Mouse (Mus musculus) mouse trophoblast stem cell (cell line): ENCODE results near the gene Gm30191.
"Not testable (repeated sequence)": the region's sequence is repeated elsewhere in the genome, so short reads cannot be mapped to it uniquely, and the experiment has no call there.

Experiments used
- in situ Hi-C, 2 experiments: fragments of 300-500 bp; cut with MseI, MboI; formaldehyde crosslinking; loops; 2 replicates in 1 of 2; 3 replicates in 1 of 2; pipeline ENCODE4 v1.15.1; 2025

The Gm30191 gene

DNA sequence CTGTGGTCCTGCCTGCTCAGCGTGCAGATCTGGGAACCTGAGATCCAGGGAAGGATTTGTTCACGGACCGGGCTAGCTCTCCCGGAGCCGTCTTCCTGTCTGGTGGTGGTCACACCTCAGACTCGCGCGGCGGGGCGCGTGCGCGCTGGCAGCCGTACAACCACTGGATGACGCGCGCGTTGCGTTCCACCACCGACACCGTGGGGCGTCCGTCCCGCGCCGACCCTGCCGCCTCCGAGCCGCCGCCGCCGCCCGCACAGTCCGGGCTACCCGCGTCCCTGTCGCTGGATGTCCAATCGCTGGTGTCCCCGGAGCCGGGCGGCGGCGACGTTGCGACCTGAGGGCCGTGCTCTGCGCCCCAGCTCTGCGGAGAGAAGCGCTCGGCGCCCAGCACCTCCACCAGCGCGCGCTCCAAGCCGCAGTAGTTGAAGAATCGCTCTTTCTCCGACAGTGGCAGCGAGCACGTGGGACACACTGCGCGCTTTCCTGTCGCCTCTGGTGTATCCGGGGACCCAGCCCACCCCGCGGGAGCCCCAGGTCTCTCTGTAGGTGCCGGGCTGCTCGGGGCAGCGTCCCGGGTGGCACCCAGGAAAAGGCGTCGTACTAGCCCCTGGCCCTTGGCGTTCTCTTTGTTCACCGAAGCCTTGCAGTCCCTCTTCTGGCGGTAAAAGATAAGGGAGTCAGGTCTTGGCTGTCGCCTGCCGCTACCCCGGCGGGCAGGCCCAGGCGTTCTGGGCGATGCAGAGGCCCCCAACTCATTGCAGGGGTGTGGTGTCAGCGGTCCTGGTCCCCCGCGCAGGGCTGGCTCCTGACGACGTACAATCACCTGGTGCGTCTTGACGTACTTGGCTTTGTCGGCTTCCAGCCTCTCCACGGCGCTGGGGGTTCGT is 4.8 kb downstream of the Gm30191 start:
- in situ Hi-C loops: no loop called here

DNA sequence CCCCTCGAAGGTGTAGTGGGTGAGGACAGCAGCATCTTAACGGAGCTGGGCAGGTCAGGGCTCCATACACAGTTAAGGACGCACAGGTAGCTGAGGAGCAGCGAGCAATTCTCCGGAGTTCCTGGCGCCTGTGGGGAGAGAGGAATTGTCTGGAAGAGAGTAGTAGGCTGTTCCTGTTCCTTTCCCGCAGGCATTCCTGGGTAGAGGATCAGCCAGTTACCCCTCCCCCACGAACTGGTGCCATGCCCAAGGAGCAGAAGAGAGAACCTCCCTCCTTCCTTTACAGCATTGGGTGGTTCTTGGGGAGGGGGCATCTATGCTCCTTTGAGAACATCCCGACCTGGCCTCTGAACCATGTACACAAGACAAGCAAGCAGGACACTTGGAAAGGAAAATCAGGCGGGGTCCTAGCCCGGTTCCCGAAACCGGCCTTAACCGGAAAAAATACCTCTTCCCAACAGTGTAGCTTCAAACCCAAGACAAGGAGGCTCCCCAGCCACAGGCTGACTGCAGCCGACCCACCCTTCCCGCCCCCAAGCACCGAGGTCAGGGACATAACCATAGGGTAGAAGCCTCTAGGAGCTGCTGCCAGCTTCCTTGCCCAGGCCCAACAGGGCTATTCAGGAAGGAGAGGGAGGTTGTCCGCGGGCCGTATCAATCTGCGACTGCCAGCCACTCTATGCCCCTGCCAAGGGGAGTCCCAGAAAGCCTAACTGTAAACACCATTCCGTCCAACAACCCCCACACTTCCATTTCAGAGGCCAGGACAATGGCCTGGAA is 5.6 kb downstream of the Gm30191 start:
- in situ Hi-C loops: no loop called here

DNA sequence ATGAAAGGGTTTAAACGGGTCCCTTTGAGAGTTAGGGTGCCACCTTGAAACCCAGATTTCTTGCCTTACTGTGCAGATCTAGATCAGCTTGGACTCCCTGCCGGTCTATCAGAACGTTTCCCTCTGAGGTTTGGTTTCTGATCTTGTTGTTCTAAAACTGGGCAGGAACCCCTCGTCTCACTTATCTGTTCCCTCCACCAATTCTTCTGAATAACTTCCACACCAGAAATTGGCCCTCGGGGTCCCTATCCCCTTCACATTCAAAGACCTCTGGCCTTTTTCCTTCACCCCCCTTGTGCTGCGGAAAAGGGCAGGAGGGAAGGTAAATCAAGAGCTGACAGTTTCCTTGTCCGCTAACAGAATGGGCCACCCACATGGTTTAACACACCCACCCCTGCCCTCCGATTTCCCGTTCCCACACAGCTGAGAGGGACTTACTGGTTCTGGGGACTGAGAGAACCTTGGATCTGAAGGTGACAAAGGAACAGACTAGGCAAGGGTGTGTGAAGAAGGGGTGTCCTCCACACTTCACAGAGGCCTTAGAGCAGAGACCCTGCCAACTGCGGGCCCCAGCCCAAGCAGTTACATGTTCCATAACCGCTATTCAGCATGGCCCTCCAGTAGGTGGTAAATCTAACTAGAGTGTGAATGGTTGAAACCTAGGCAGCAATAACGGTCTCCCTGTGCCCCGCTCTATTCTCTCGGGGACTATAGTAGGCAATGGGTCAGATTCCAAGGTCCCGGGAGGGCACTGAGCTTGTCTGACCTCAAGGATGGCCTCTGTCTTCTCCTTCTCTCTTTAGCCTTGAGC is 6.4 kb downstream of the Gm30191 start:
- in situ Hi-C loops: no loop called here

DNA sequence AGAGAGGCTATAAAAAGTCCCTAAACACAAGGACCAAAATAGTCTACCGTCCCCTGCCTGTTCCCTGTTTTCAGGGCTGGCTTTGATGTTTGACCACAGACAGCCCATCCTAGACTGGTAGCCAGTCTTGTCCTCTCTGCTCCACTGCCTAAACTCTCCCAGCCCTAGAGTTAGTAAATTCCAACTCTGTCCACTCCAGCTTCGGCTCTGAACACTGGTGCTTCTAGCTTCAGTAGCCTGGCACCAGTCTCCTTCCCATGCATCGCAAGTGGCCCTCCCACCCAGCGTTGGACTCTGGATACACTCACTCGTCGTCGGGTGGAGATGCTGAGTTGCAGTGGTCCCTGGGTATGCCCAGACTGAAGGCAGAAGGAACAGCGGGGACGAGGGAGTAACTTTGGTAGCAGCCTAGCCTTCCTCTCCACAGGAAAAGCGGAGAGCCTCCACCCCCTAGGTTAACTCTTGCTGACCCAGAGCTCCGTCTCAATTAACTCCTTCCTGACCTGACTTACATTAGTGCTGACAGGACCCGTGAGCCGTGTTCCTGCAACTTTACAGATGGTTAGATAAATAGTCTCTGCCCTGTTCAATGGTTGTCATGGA is 7.1 kb downstream of the Gm30191 start, which contains the start of gene Grrp1:
Grrp1 (minus strand) TSS at position 385 of the 603 bp plus-strand sequence.
- in situ Hi-C loops: no loop called here

DNA sequence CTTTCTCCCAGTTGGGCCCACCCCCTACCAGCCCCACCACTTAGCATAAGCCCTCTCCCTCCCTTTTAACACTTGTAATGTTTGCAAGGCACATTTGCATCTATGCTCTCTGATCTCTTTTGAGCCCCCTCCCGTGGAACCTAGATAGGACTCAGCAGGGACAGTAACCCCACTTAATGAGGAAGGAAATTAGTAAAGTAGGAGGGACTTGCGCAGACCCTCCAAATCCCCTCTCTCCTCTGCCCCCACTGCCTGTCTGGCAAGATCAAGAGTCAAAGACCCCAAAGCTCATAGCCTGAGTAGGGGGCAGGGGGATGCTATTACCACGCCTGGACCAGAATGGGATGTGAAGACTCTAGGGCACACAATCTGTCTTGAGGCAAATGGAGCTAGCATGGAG is 8.1 kb downstream of the Gm30191 start:
- in situ Hi-C loops: loop anchor here in 1 of 2 experiments (5.0 kb wide), 1 partner anchor 37 kb away; no protein-coding TSS in a partner anchor

DNA sequence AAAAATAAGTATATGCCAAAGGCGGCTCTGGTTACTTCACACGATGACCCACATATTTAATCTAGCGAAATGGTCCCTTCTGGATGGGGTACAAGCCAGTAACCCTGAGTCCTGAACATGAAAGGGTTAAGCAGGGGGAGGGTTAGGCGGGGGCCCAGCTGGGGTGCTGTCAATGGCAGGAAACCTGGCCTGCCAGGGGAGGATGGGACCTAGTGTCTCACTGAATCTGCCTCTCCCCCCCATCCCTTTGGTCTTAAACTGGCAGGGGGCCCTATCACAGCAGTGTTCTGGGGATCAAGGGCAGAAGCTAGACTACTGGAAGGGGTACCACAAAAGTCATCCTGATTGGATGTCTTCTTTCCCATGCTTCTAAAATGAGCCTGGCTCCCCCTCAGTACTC is 9.1 kb downstream of the Gm30191 start:
- in situ Hi-C loops: loop anchor here in 1 of 2 experiments (5.0 kb wide), 1 partner anchor 36 kb away; no protein-coding TSS in a partner anchor

DNA sequence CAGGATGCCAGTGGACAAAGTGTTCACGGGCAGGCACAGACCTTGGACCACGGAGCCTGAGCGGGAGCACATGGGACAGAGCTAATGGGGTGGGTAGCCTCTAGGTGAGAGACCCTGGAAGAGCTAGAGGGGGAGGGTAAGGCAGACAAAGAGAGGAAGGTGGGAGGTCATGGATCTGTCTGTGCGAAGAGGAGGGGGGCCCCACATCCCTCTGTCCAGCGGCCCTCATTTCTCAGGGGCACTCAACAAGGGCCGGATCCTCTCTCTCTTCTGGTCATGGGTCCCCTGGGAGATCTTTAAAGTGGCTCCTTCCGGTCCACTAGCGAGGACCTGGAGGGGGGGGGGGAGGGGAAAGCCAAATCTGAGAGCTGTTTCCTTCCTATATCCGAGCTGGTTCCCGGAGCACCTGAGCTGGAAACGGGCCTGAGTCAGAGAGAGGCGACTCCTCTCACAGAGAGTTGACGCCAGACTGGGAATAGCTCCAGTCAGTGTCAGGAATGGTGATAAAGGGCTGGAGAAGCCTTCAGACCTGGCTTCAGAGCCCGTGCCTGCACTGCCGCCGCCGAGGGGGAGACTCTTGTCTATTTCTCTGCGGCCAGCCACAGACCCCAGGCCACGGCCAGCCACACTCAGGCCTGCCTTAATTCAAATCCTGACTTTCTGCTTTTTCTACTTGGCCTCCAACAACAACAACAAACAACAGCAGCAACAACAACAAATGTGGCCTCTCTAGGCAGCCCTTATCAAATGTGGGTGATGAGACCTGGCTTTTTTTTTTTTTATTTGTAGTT is 9.9 kb downstream of the Gm30191 start:
- in situ Hi-C loops: loop anchor here in 1 of 2 experiments (5.0 kb wide), 1 partner anchor 36 kb away; no protein-coding TSS in a partner anchor

DNA sequence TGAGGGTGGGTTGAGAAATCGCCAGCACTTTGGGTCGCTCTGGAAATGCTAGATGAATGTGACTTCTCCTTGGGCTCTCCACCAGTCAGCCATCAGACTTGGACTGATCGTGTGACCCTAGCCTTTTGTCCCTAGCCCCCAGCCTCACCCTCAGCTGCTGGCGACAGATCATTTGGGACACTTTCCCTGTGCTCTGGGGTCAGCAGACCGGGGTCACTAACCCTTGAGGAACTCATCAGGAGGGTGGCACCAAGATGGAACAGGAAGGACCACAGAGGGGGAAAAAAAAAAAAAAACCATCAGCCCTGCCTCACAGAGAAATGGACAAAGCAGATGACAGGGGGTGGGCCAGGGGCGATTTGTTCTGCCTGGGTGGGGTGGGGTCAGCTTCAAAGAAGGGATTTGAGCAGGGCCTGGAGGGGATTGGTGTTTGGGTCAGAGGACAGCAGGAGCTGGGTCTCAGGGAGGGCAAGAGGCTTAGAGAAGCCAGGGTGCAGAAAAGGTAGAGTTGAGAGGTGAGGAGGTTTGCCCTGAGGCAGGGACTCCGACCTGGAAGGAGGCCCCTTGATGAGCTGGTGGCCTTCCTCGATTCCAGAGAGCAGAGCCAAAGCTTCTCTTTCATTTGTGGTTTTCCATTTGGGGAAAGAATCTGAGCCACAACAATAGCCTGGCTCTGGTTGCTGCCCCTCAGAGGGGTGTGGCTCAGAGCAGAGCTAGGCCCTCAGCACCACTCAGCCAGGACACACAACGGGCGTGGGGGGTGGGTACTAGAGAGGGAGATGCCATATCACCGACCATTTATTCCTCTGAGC is 10.7 kb downstream of the Gm30191 start:
- in situ Hi-C loops: loop anchor here in 1 of 2 experiments (5.0 kb wide), 1 partner anchor 35 kb away; no protein-coding TSS in a partner anchor

DNA sequence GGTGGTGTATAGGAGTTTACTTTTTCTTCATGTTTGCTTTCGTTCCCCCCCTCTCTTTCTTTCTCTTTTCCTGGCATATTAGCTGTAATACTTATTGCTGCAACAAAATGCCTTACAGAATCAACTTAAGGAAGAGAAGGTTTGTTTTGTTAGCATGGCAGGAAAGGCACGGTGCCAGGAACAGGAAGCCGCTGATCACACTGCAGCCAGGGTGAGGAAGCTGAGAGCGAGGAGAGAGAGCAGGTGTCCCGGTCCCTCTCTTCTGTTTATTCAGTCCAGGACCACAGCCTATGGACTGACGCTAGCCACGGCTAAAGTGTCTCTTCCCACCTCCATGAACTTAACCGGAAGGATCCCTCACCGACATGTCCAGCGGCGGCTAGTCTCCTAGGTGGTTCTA is 11.6 kb downstream of the Gm30191 start:
- in situ Hi-C loops: loop anchor here in 1 of 2 experiments (5.0 kb wide), 1 partner anchor 34 kb away; no protein-coding TSS in a partner anchor

DNA sequence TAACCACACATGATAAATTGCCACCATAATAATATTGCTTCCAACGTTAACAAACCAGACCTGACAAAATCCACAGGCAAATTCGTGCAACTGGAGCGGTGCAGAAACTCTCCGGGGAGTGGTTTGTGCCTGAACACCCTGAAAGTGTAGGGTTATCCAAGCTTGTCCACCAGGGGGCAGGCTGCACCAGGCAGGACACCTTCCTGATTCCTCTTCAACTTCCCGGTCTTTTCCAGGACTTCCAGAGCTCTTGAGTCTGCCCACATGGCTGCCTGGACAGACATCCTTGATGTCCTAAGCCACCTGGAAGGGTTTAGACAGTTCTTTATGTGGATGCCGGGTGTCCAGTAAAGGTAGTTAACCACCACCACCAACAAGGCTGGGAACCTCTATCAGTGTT is 16.5 kb downstream of the Gm30191 start:
- in situ Hi-C loops: no loop called here

DNA sequence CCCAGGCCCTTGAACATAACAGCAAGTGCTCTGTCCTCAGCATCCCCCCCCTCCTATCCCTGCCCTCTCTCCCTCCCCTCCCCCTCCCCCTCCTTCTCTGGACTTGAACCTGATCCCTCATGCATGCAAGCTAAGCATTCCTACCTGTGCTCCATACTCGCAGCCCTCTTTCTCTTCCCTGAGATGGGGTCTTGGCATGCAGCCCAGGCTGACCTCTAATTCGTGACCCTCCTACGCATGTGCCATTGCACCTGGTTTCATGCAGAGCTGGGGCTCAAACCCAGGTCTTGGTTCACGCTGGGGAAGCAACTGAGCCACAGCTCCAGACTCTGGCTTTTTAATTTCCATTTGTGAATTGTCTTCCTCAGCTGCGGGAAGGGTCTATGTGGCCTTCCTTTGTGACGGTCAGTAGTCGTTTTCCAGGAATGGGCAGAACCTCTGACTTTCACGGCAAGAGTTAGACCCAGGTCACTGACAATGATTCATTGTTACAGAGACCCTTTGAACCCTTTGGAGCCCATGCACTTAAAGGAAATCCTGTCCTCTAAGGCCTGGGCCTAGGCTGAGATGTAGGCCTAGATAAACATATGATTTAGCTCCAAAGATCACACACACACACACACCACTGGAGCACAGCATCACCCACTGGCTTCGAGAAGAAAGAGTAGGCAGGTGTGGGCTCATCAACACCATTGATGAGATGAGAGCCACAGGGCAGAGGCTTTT is 19.3 kb downstream of the Gm30191 start:
- in situ Hi-C loops: no loop called here

DNA sequence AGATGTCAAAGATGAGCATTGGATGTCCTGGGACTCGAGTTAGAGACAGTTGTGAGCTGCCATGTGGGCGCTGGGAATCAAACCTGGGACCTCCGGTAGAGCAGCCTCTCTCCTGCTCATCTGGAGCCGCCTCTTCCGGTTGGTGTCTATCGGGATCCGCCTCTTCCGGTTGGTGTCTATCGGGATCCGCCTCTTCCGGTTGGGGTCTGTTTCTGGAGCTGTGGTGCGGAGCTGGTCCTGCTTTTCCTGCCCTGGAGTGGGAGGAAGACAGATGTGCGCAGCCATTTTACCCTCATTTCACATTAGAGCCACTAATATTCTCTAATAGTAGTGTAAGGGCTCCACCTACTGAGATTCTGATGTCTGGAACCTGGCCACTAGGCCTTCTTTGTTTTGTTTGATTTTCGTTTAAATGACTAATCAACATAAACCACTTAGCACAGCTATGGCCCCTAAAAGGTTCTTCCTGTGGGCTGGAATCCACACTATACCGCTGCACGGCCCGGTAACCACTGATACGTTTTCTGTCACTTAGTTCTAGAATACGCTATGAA is 21.4 kb downstream of the Gm30191 start:
- in situ Hi-C loops: no loop called here

DNA sequence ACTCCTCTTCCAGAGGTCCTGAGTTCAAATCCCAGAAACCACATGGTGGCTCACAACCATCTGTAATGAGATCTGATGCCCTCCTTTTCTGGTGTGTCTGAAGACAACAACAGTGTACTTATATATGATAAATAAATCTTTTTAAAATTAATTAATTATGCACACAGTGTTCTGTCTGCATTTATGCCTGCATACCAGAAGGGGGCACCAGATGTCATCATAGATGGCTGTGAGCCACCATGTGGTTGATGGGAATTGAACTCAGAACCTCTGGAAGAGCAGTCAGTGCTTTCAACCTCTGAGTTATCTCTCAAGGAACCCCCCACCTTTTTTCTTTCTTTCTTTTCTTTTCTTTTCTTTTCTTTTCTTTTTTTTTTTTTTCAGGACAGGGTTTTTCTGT is 22.9 kb downstream of the Gm30191 start:
- in situ Hi-C loops: not testable (repeated sequence)

DNA sequence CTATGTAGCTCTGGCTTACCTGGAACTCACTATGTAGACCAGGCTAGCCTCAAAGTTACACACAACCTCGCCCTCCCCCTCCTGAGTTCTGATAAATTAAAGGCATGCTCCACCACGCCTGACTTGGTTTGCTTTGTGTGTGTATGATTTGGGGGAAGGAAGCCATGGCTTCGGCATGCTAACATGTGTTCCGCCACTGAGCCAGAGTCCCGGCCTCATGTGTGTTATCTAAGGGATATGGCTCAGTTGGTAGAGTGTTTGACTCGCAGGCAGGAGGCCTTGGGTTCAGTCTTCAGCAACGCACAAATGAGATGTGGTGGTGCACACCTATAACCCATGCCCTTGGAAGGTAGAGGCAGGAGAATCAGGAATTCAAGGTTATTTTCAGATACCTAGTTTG is 25.2 kb downstream of the Gm30191 start:
- in situ Hi-C loops: no loop called here

DNA sequence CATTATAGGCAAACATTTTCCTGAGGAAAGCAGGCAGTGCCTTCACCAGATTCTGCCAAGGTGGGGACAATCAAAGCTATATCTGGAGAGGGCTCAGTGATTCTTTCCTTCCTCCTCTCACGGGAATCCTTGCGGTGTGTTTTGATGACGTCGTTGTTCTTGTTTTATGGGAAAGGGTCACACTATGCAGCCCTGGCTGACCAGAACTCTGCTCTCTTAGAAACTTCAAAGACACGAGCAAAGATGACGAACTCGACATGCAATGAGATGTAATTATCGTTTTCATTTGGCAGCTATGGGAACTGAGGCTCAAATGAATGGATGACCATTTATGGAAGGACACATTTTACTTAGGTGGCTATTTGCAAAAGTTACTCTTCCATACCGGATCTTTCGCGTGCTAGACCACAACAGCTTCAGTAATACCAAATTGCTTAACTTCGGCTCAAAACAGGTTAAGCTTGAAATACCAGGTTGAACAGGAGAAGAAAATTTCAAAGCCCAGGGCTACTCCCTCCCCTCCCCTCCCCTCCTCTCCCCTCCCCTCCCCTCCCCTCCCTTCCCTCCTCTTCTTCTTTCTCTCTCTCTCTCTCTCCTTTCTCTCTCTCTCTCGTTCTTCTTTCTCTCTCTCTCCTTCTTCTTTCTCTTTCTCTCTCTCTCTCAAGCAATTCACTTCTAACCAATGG is 26.1 kb downstream of the Gm30191 start:
- in situ Hi-C loops: no loop called here

DNA sequence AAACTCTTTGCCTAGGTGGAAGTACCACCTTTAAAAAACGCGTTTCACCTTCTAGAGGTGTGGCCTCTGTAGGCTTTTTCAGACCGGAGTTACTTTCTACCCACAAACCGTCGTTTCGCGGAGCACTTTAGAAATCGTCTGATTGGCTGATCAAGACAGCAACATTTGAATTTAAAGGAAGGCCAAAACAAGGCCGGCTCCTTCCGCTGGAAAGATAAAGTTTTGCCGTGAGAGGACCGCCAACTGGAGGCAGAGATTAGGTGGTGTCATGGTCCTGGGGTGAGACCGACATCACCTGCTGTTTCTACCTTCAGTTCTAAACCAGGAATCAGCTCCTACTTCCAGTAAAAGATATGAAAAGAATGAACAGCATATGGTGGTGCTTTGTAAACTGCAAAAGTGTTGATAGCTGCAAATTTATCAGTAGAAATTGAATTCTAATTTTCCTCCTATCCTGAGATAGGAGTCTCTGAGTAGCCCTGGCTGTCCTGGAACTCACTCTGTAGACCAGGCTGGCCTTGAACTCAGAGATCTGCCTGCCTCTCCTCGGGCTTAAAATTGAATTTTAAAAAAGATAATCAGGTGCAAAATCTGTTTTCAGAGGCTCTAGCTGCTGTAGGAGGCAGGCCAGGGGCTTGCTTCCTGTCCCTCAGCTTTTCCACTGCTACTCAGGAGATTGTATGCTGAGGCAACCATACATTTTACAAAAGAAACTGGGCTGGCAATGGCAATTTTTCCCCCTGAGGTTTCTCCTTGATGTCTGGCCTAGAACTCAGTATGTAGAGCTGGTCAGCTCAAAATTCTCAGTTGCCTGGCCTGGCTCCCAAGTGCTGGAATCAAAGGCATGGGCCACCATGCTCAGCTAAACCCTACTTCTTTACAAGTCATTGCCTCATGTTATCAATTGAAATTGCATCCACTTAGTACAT is 26.9 kb downstream of the Gm30191 start:
- in situ Hi-C loops: no loop called here

DNA sequence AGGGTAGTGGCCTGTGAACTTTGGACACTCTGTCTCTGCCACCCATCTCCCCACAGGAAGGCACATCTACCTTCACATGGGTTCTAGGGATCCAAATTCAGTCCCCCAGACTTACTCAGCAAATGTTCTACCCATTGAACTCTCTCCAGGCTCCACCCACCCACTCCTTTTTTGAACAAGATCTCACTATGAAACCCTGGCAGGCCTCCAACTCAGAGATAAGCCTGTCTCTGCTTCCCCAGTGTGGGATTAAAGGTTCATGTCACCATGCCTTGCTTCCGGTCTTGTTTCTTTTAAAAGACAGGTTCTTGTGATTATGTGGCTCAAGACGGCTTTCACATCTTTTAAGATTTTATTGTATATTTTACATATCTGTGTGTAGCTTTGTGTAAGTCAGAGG is 38.2 kb downstream of the Gm30191 start:
- in situ Hi-C loops: no loop called here
